Mouse (Mus musculus) fat pad, adult 2 months (tissue): ENCODE data around the gene Pbx3.

Experiments used
- DNase-seq: peaks from one replicate; pipeline ENCODE4 v3.0.0-alpha.2; 2011; ENCODE audit warnings: low read depth, low spot score; ENCODE audit errors: extremely low read depth

The Pbx3 gene

GRCm38 (mm10) chr2:34372305-34373301, at the start of gene Pbx3:
TSS of gene Pbx3 (minus strand) at chr2:34373142.
- no peak for DNase-seq

GRCm38 (mm10) chr2:34420256-34420655, 47.3 kb upstream of the Pbx3 start:
- no peak for DNase-seq

DNA sequence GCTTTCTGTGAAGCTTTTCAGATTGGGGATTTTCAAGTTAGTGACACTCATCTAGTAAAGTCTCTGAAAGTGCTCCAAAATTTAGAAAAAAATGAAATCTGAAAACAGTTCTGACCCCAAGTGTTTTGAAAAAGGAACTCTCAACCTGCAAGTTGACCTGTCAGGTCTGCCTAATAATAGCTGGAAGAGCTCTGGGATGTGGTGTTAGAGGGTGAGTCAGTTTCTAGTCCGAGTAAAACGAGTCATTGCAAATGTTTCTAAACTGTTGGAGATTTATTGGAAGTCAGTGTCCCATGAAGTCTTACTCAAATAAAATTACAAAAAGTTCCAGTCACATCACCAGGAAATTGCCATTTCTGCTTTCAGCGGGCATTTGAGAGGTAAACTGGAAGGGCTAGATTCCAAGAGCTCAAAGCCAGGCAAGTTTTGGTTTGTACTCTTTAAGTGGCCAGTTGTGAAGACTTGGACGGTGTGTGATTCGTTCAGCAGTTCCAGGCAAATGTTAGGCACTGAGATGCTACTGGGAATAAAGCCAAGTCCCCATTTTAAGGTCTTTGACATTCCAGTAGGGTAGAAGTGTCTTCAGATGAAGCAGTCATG, 36.9 kb upstream of the Pbx3 start:
- no peak for DNase-seq

DNA sequence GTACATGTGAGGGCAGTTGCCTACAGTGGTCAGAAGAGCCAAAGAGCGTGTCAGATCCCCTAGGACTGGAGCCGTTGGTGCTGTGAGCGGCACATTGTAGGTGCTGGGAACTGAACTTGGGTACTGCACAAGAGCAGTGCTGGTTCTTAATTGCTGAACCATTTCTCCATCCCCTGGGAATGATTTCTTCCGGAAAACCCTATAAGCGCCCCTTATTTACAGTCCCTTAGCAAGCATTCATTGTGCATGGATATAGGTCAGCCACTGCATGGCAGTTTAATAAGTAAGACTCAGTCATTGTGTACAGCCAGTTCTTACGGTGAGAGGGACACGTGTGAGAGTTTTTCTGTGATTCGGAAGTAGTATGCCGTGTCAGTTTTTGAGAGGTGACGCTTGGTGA, 35.4 kb upstream of the Pbx3 start:
- DNase-seq: no peak

DNA sequence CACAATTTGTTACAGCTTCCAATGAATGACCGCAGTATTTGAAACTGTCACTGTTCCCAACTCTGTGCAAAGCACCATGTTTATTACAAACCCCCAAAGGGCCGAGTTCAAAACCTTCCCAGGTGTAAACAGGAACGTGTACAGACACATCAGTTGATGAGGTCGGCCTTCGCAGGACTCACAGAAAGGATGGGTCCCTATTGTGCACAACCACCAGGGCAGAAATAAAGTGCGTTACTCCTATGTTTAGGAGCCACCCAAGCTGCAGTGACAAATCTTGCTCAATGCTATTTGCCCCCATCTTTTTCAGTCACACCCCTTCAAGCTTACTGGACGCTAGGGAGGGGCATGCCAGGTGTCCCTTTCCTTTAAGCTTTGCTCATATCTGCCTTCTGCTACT, 34.7 kb upstream of the Pbx3 start:
- DNase-seq: no peak

- DNase-seq: peak; percentile 63
These were observed 33.9 kb upstream of the Pbx3 start, which contains the start of gene Mapkap1 for GRCm38 (mm10) chr2:34406601-34407464. TSS of gene Mapkap1 (plus strand) at chr2:34406771.

DNA sequence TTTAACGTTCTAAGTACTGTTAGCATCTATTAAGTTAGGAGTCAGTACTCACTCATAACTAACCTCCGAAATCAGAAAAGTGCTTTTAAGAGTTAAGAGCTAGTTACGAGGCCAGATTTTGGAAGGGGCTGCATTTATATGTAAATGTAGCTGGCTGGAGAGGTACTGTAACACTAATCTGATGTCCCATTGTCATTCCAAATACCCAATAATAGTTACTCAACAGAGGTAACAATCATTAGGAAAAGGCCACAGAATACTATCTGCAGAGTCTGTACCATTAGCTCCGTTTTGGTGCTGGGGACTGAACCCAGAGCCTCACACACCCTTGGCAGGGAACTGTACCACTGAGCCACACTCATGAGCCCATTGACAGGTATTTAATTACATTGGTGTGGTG, 26.6 kb upstream of the Pbx3 start:
- DNase-seq: no peak

GRCm38 (mm10) chr2:34378930-34379329, 6.0 kb upstream of the Pbx3 start:
- no peak for DNase-seq

- no peak for DNase-seq
These were observed 1.4 kb upstream of the Pbx3 start for GRCm38 (mm10) chr2:34374349-34374748.

DNA sequence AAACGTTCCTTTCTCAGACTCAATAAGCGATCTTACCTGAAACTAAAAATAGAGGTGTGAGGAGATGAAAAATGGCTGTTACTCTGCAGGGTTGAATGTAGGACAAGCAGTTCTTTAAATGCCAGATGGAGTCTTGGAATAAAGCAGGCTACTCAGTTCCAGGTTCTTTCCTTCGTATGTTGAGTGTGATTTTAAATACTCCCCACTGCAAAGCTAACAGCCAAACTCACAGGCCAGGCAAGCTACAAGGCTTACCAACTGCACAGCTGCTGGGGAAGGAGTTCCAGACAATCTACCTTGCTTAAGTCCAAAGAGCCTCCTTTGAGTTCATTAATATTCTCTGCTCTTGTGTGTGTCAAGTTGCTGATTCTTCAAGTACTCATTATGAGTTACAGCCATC, 944 bp upstream of the Pbx3 start:
- no peak for DNase-seq

DNA sequence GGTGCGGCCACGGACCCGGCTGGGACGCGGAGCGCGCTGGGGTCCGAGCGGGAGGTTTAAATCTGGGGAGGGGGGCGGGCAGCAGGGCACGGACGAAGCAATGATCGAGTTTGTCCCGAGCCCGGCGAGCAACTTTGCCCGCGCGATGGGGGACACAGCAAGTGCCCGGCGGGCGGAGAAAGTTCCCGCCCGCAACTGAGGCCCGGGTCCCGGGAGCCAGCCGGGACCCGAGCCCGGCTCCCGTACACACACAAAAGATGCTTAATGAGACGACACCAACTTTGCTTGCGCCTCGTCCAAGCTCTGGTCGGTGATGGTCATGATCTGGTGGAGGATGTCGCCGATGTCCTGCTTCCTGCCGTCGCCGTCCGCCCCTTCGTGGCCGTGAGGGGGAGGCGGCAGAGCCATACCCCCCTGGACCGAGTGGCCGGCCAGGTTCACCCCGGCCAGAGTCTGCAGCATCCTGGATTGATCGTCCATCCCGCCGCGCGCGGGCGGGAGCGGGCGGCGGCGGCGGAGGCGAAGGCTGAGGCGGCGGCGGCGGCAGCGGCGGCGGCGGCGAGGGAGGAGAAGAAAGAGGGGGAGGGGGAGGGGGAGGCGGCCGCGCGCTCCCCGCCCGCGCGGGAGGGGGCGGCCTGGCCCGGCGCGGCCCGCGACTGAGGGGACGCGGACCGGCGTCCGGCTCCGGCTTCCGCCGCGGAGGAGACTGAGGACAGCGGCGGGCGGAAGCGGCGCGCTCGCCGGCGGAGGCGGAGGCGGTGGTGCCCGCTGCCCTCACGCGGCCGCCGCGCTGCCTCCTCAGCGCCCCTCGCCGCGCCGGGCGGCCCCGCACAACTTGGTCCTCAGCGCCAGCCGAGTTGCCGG, 1.3 kb downstream of the Pbx3 start:
- no peak for DNase-seq

- no peak for DNase-seq
These were observed 2.1 kb downstream of the Pbx3 start for GRCm38 (mm10) chr2:34370725-34371440.

- no peak for DNase-seq
These were observed 2.6 kb downstream of the Pbx3 start for GRCm38 (mm10) chr2:34370349-34370724.

GRCm38 (mm10) chr2:34368396-34368795, 4.5 kb downstream of the Pbx3 start:
- no peak for DNase-seq

GRCm38 (mm10) chr2:34367024-34367423, 5.9 kb downstream of the Pbx3 start:
- DNase-seq: no peak

- DNase-seq: peak; percentile 51
These were observed 9.3 kb downstream of the Pbx3 start for GRCm38 (mm10) chr2:34363678-34364077.

GRCm38 (mm10) chr2:34355801-34356211, 17.1 kb downstream of the Pbx3 start:
- DNase-seq: no peak

DNA sequence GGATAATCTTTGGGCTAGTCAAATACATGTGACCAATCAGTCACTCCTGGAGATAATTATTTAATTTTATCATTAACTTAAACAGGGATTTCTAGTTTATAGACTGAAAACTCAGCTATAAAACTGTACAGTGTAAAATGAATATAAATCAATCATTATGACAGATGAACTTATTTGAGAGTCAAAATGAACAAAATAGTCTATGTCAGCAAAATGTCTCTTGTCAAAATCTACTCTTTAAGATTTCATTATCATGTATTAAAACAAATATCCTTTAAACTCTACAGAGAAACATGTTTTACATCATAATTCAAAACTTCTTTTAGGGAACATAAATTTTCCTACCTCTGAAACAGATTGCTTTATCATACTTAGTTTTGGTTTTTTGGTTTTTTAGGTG, 20.9 kb downstream of the Pbx3 start:
- no peak for DNase-seq

GRCm38 (mm10) chr2:34347096-34347495, 25.8 kb downstream of the Pbx3 start:
- no peak for DNase-seq

DNA sequence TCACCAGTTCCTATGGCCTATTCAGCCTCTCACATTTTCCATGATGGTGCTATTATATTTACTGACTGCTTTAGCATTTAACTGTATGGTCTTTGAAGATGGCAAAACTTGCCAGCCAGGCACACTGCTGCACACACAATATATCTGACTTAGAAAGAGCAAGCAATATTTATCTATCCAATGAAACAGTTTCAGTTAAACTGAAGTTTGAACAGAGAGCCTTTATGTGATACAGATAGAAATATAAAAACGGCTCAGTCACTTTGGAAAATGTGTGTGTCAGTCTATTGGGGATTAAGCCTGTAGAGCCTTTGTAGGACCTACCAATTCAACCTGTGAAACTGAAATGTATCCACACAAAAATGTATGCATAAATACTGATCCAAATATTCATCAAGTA, 74.3 kb downstream of the Pbx3 start:
- DNase-seq: no peak
